Mouse (Mus musculus): ENCODE measurements around the gene Tmem59.

Gene Tmem59

DNA sequence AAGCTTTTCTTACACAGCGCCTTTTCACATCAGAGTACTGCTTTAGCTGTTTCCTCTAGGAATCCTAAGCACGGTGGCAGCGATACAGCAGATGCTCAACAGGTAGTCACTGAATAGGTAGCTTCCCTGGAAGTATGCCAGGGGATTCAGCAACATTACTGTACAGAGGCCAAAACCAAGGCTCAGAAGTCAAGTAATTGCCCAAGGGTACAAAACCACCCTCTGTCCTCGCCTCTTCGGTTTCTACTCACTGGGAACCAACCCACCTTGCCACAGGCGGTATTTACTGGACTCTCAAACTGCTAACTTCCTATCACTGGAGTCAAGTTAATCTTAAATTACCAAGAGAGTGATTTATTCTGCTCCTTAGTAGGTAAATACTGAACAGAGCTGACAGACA is 62.0 kb downstream of the Tmem59 start:
- DNase-seq (ENCODE audit: low spot score), result no peak

DNA sequence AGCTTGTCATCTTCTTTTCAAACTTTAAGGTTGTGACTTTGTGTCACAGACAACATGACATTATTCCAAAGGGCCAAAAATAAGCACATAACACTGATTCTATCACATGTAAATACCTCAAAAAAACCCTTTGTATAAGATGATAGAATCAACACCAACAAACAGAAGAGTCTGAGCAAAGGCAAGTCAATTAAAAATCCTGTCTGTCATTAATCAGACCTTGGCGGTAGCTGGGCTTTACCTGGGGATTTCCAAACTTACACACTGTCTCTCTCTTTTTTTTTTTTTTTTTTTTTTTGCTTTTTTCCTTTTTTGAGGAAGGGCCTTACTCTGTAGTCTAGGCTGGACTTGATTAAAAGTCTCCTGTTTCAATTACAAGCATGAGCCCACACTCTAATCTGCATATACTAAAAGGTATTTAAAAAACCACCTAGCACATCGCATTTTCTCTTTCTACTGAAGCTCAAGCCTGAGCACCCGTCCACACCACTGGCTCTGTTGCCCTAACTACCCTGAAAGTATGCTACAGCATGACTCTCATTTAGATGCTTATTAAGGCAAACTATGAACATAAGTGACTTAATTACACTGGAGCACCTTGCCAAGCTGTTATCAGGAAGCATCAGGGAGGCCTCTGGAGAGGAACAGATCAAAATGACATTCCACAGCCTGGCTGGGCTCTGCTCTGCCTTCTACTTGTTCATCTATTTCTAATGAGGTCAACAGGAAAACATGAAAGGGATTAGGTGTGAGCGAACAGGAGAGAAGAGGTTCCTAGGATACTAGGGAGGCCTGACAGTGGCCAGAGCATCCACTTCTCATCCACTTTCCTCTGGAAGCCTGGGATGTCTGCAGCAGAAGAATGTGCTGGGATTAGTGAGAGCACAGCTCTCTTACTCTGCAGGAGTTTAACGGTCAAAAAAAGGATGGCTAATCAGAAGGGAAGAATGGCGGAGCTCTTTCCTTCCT is 65.5 kb downstream of the Tmem59 start:
- DNase-seq (ENCODE audit: low spot score), result no peak

DNA sequence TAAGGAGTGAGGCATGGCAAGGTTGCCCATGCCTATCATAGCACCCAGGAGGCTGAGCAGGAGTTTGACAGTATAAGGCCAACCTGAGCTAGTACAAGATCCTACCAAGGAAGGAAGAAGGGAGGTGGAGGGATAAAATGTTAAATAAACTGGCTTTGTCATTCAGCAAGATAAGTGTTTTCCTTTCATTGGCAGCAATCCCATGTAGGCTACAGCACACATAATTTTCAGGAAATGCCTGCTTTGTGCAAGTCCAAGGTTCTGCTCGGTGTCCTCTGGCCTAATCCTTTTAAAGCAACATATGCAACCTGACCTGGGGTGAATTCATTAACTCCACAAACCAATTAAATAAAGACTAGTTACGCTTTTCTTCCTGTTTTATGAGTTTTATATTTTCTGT is 67.2 kb downstream of the Tmem59 start:
- DNase-seq (ENCODE audit: low spot score), result no peak

DNA sequence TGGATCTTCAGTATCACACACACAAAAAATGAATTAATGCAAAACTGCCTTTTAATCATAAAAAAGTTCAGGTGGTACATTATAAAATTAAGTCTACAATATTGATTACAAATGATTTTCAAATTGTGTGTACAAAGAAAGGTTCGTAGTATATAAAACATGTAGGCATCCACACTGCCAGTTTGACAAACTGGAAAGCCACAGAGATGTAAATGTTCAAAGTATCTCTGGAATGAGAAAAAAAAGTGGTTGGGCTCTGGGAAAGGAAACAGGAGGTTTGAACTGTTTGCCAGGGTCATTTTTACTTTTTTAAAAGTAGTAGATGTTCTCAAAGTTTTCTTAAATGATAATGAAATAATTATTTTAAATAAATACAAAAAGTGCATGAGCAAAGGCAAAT is 67.8 kb downstream of the Tmem59 start:
- DNase-seq (ENCODE audit: low spot score), result no peak

DNA sequence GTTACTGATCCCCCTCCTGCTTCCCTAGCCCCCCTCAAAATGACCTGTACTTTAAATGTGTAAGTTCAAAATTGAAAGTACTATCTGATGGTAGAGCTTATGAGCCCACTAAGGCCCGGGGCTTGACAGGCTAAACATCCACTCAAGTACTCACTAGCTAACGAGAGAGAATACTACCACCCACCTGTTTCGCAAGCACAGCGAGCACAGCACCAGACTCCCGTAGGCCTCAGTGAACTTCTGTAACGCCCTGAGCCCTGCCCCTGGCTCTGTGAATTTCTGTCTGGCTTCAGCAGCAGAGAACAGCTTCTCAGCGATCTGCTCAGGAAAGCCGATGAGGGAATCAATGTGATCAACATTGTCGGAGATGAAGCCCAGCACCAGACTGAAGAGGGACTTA is 68.9 kb downstream of the Tmem59 start:
- DNase-seq (ENCODE audit: low spot score), result no peak

DNA sequence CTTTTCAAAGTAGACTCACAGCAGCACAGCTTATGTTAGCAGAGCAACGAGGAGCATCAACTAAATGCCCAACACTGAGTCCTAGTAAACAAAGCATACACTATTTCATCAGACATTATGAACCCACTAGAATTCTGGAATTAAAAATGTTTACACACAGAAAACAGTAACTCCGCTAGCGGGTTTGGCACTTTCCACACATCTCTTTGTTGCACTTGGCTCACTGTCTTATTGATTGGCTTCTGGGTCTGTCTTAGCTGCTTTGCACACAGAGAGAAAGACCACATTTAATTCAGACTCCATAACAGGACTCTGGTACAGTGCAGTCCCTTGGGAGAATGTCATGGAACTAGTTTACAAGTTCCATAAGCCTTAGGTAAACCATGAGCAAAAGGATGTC is 69.9 kb downstream of the Tmem59 start:
- no peak for DNase-seq (ENCODE audit: low spot score)

DNA sequence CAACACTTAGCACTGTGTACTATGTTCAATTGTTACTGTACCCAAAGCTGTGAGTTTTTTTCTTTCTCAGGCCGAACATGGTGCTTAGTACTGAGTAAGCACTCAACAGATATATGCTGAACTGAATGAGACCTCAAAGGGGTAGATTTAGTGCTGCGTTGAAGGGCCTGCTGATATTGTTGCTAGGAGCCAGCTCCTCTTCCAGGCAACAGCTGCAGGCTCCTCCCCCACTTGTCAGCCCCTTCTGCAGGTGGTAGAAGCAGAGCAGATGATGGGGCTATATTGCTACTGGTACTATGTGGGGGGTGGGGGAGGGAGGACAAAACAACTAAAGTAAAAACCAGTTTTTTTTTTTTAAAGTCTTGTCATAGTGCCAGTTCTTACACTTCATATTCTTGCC is 71.3 kb downstream of the Tmem59 start:
- DNase-seq (ENCODE audit: low spot score), result no peak

DNA sequence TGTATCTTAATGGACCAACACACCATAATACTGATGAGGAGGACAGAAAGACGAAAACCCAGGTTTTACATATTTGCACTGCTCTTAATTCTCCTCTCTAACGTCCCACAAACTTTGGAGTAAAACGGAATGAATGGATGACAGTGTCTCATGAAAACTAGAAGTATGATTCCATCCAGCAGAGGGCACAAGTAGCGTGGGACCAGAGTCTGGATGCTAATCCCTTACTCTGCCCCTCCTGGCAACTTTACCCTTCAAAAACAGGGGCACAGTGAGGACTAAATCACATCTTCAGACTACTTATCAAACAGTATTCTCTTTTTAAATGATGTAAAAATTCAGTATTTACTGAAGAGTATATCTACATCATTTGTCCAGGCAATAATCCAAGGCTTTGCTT is 72.3 kb downstream of the Tmem59 start:
- peak; percentile 63 for DNase-seq (ENCODE audit: low spot score)

Measured in layer of hippocampus, adult 9-10 months (tissue).